In genomic region chr5:45565829-45566228, GRCm38 (mm10) we compare ENCODE assay signal across 31 mouse cellular contexts.
"Had no signal": no experiment of that assay in that cellular context is flagged by ENCODE, and none has a peak within 500 bp of the region (broad histone marks: within the 10 kb centered on the region; RNA-seq: fewer than 3 reads in every experiment).

No protein-coding gene starts in this region.

- DNase-seq: left cerebral cortex, postnatal 4 days; liver; liver, embryonic 13.5 days; liver, postnatal 0 days; lung, adult 18-20 months; lung, adult 2 months; lung, embryonic 14.5 days; lung, postnatal 10 days; lung, postnatal 14 days; lung, postnatal 36 days; lung, postnatal 4 days; midbrain, embryonic 14.5 days had no signal

- H3K9me3 ChIP-seq: limb, embryonic 10.5 days; limb, embryonic 12.5 days; limb, embryonic 13.5 days; limb, embryonic 15.5 days; liver, embryonic 12.5 days; liver, embryonic 13.5 days; liver, embryonic 15.5 days; lung, embryonic 15.5 days; midbrain, embryonic 10.5 days; midbrain, embryonic 12.5 days; midbrain, embryonic 13.5 days; midbrain, embryonic 15.5 days had no signal

- H3K4me2 ChIP-seq: limb, embryonic 12.5 days; limb, embryonic 13.5 days; limb, embryonic 15.5 days; liver, embryonic 11.5 days; liver, embryonic 12.5 days; liver, embryonic 13.5 days; liver, embryonic 15.5 days; lung, embryonic 14.5 days; lung, embryonic 15.5 days; midbrain, embryonic 11.5 days; midbrain, embryonic 12.5 days; midbrain, embryonic 13.5 days; midbrain, embryonic 15.5 days had no signal

- H3K4me3 ChIP-seq: limb, embryonic 10.5 days; limb, embryonic 12.5 days; limb, embryonic 13.5 days; limb, embryonic 15.5 days; liver, embryonic 12.5 days; liver, embryonic 13.5 days; liver, embryonic 15.5 days; lung, embryonic 15.5 days; megakaryocyte, embryonic 14.5 days; midbrain, embryonic 10.5 days; midbrain, embryonic 12.5 days; midbrain, embryonic 13.5 days; midbrain, embryonic 15.5 days; myocyte had no signal

- ATAC-seq: liver, embryonic 12.5 days; liver, postnatal 0 days; lung, postnatal 0 days; midbrain, embryonic 13.5 days; midbrain, embryonic 15.5 days; midbrain, embryonic 16.5 days had no signal

- H3K27ac ChIP-seq: limb, embryonic 10.5 days; limb, embryonic 12.5 days; limb, embryonic 13.5 days; limb, embryonic 15.5 days; liver, embryonic 12.5 days; liver, embryonic 13.5 days; liver, embryonic 14.5 days; liver, embryonic 15.5 days; lung, embryonic 15.5 days; macrophage; midbrain, embryonic 10.5 days; midbrain, embryonic 12.5 days; midbrain, embryonic 13.5 days; midbrain, embryonic 15.5 days had no signal

- H3K27me3 ChIP-seq: limb, embryonic 12.5 days; limb, embryonic 13.5 days; limb, embryonic 15.5 days; liver, embryonic 12.5 days; liver, embryonic 13.5 days; liver, embryonic 15.5 days; lung, embryonic 15.5 days; megakaryocyte, embryonic 14.5 days; midbrain, embryonic 12.5 days; midbrain, embryonic 13.5 days; midbrain, embryonic 15.5 days had no signal

- H3K4me1 ChIP-seq: limb, embryonic 10.5 days; limb, embryonic 12.5 days; limb, embryonic 13.5 days; limb, embryonic 15.5 days; liver, embryonic 12.5 days; liver, embryonic 13.5 days; liver, embryonic 15.5 days; lung, embryonic 15.5 days; megakaryocyte, embryonic 14.5 days; midbrain, embryonic 10.5 days; midbrain, embryonic 12.5 days; midbrain, embryonic 13.5 days; midbrain, embryonic 15.5 days had no signal

- H3K36me3 ChIP-seq: limb, embryonic 10.5 days; limb, embryonic 12.5 days; limb, embryonic 13.5 days; limb, embryonic 15.5 days; liver, embryonic 12.5 days; liver, embryonic 13.5 days; liver, embryonic 15.5 days; lung, embryonic 15.5 days; midbrain, embryonic 10.5 days; midbrain, embryonic 12.5 days; midbrain, embryonic 13.5 days; midbrain, embryonic 15.5 days had no signal

- H3K9ac ChIP-seq: limb, embryonic 12.5 days; limb, embryonic 13.5 days; limb, embryonic 15.5 days; liver, embryonic 12.5 days; liver, embryonic 13.5 days; liver, embryonic 14.5 days; liver, embryonic 15.5 days; liver, postnatal 0 days; lung, embryonic 14.5 days; lung, embryonic 15.5 days; midbrain, embryonic 12.5 days; midbrain, embryonic 13.5 days; midbrain, embryonic 15.5 days had no signal
